Mouse (Mus musculus): ENCODE data around the gene Olfr90.

DNA sequence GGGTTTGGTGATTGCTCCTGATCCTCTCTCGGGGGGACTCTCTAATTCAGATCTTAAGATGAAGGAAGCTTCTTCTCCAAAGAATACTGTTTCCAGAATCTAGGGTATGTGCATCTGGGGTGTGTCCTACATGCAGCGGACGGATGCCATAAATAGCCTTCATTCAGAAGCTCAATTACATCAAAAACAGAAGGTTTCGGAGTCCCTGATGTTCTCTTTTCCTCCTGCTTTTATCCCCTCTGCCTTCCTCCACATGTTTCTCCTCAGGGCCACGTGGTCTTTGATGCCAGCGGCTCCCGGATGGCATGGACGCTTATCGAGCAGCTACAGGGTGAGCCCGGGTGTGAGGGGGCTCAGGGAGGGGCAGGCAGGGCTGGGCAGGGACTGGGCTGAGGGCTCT lies 25.2 kb downstream of the Olfr90 start:
- TF ChIP-seq CTCF (IDR thresholded peaks at IDR 0.05; ENCODE audit: control insufficient read depth, insufficient read depth, insufficient read length) (no peak), MYOG (IDR thresholded peaks at IDR 0.05; ENCODE audit: control insufficient read depth, extremely low read depth, insufficient read length) (no peak), USF1 (IDR thresholded peaks at IDR 0.05; ENCODE audit: low read depth) (no peak), MYOD1 (IDR thresholded peaks at IDR 0.05; ENCODE audit: control insufficient read depth, insufficient read length, low read depth) (no peak), MAX (IDR thresholded peaks at IDR 0.05) (no peak), CEBPB (IDR thresholded peaks at IDR 0.05; ENCODE audit: low read depth) (no peak), FOSL1 (IDR thresholded peaks at IDR 0.05; ENCODE audit: insufficient read depth, low read length, poor library complexity, severe bottlenecking) (no peak)

Data from C2C12 (cell line).